Mouse (Mus musculus): ENCODE results near the gene Rybp.

Gene Rybp

GRCm38 (mm10) chr6:100259607-100260006 lies 27.7 kb downstream of the Rybp start:
- no peak for TF ChIP-seq GATA4 (IDR thresholded peaks at IDR 0.05; ENCODE audit: insufficient replicate concordance, low read length)

- TF ChIP-seq GATA4 (IDR thresholded peaks at IDR 0.05; ENCODE audit: insufficient replicate concordance, low read length): no peak
Observed at GRCm38 (mm10) chr6:100258278-100258677, 29.0 kb downstream of the Rybp start.

- no peak for TF ChIP-seq GATA4 (IDR thresholded peaks at IDR 0.05; ENCODE audit: insufficient replicate concordance, low read length)
Observed at GRCm38 (mm10) chr6:100255411-100255810, 31.9 kb downstream of the Rybp start.

GRCm38 (mm10) chr6:100254671-100255070 lies 32.6 kb downstream of the Rybp start:
- TF ChIP-seq GATA4 (IDR thresholded peaks at IDR 0.05; ENCODE audit: insufficient replicate concordance, low read length): no peak

GRCm38 (mm10) chr6:100244474-100244873 lies 42.8 kb downstream of the Rybp start:
- TF ChIP-seq GATA4 (IDR thresholded peaks at IDR 0.05; ENCODE audit: insufficient replicate concordance, low read length): no peak

- TF ChIP-seq GATA4 (IDR thresholded peaks at IDR 0.05; ENCODE audit: insufficient replicate concordance, low read length): no peak
Observed at GRCm38 (mm10) chr6:100235036-100235435, 52.2 kb downstream of the Rybp start.

GRCm38 (mm10) chr6:100233522-100233921 lies 53.8 kb downstream of the Rybp start:
- no peak for TF ChIP-seq GATA4 (IDR thresholded peaks at IDR 0.05; ENCODE audit: insufficient replicate concordance, low read length)

- no peak for TF ChIP-seq GATA4 (IDR thresholded peaks at IDR 0.05; ENCODE audit: insufficient replicate concordance, low read length)
Observed at GRCm38 (mm10) chr6:100233061-100233460, 54.2 kb downstream of the Rybp start.

- no peak for TF ChIP-seq GATA4 (IDR thresholded peaks at IDR 0.05; ENCODE audit: insufficient replicate concordance, low read length)
Observed at GRCm38 (mm10) chr6:100226204-100226603, 61.1 kb downstream of the Rybp start.

- no peak for TF ChIP-seq GATA4 (IDR thresholded peaks at IDR 0.05; ENCODE audit: insufficient replicate concordance, low read length)
Observed at GRCm38 (mm10) chr6:100223932-100224331, 63.4 kb downstream of the Rybp start.

GRCm38 (mm10) chr6:100223435-100223834 lies 63.9 kb downstream of the Rybp start:
- no peak for TF ChIP-seq GATA4 (IDR thresholded peaks at IDR 0.05; ENCODE audit: insufficient replicate concordance, low read length)

- no peak for TF ChIP-seq GATA4 (IDR thresholded peaks at IDR 0.05; ENCODE audit: insufficient replicate concordance, low read length)
Observed at GRCm38 (mm10) chr6:100222927-100223326, 64.4 kb downstream of the Rybp start.

- no peak for TF ChIP-seq GATA4 (IDR thresholded peaks at IDR 0.05; ENCODE audit: insufficient replicate concordance, low read length)
Observed at GRCm38 (mm10) chr6:100221803-100222202, 65.5 kb downstream of the Rybp start.

GRCm38 (mm10) chr6:100220917-100221560 lies 66.2 kb downstream of the Rybp start:
- no peak for TF ChIP-seq GATA4 (IDR thresholded peaks at IDR 0.05; ENCODE audit: insufficient replicate concordance, low read length)

GRCm38 (mm10) chr6:100219971-100220370 lies 67.3 kb downstream of the Rybp start:
- TF ChIP-seq GATA4 (IDR thresholded peaks at IDR 0.05; ENCODE audit: insufficient replicate concordance, low read length): no peak

GRCm38 (mm10) chr6:100218541-100219341 lies 68.5 kb downstream of the Rybp start:
- no peak for TF ChIP-seq GATA4 (IDR thresholded peaks at IDR 0.05; ENCODE audit: insufficient replicate concordance, low read length)
